Mouse (Mus musculus) thymus, postnatal 36 days (tissue): ENCODE measurements around the gene Rai2.
"Not testable (repeated sequence)": the region's sequence is repeated elsewhere in the genome, so short reads cannot be mapped to it uniquely, and the experiment has no call there.

Source experiments
- DNase-seq, 2 experiments: peaks; one replicate each; pipeline ENCODE4 v3.0.0; 2022; ENCODE audit warnings: mixed read lengths in 2 of 2

The Rai2 gene

DNA sequence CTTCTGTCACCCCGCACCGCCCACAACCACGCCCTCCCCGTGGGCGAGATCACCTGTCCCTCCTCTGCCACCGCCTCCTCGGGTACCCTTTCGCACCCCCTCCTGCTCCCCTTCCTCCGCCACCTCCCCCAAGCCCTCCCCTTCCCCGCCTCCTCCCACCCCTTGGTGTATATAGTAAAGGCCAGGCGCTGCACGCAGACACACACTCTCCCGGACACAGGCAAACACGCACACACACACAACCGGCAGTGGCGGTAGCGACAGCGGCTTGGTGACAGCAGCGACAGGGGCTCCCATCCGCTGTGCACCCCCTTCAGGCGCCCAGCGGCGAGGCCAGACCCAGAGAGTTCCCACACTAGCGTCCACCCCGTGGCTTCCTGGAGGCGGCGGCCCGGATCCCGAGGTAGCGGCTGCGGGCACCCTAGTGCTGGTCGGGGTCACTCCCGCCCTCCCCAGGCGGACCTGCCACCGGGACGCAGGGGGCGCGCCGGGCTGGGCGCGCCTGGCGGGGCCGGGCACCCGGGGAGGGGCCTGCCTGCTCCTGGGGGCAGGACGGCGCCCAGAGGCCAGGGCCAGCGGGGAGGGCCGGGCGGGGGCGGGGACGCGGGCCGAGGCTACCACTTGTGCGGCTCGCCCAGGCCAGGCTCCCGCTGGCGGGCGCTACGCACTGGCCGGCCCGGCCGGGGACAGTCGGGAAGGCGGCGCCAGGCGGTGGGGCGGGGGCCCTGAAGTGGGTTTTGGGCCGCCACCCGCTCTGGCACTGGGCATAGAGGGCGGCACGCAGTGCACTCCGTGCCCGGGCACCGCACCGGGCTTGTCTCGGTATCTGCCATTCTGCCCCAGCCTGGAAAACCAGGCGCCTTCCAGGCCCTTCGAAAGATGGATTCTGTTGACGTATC, at the start of gene Rai2:
TSS of gene Rai2 (plus strand) at position 205 of the 899 bp plus-strand sequence.
- DNase-seq: peak in 1 of 2 experiments; percentile 11

DNA sequence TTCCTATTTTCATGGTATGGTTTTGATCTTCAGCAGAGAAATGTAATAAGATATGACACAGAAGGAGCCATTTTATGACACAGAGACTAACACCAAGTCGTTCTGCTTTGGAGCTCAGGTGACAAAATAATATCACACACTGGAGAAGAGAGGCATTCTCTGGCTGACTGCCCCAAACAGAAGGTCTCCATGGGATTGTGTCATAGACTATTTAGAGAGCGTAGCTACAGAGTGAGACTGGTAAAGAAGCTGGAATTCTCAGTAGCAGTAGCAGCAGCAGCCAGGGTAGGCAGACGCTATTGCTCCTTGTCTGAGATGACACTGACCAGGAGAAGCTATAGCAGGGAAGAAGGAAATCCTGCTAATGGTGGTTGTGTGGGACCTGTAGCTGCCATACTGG, 27.5 kb upstream of the Rai2 start:
- DNase-seq: no peak

GRCm38 (mm10) chrX:161716503-161716864, 385 bp upstream of the Rai2 start:
- no peak for DNase-seq

GRCm38 (mm10) chrX:161717764-161718382, 1.0 kb downstream of the Rai2 start:
- no peak for DNase-seq

- DNase-seq: no peak
These were observed 1.7 kb downstream of the Rai2 start for GRCm38 (mm10) chrX:161718548-161718947.

- no peak for DNase-seq
These were observed 4.2 kb downstream of the Rai2 start for GRCm38 (mm10) chrX:161721082-161721481.

GRCm38 (mm10) chrX:161723391-161723808, 6.5 kb downstream of the Rai2 start:
- DNase-seq: no peak

DNA sequence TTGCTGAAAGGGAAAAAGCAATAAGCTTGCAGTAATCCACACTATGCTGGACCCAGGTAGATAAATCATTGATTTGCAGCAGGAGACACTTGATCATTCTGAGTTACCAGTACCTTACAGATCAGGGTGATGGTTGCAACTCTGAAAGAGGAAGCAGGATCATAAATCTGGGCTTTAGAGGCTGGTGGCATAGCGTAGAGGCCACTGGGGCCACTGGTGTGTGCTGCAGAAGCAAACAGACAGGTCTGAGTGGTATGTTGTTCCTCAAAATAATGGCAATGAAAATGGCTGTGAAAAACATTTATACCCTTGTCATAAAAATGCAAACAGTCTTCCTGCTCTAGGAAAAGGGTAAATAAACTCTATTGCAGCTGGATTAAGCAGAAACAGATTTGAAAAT, 9.4 kb downstream of the Rai2 start:
- DNase-seq: no peak

- DNase-seq: no peak
These were observed 11.6 kb downstream of the Rai2 start for GRCm38 (mm10) chrX:161728507-161728906.

GRCm38 (mm10) chrX:161730026-161730425, 13.2 kb downstream of the Rai2 start:
- DNase-seq: no peak

DNA sequence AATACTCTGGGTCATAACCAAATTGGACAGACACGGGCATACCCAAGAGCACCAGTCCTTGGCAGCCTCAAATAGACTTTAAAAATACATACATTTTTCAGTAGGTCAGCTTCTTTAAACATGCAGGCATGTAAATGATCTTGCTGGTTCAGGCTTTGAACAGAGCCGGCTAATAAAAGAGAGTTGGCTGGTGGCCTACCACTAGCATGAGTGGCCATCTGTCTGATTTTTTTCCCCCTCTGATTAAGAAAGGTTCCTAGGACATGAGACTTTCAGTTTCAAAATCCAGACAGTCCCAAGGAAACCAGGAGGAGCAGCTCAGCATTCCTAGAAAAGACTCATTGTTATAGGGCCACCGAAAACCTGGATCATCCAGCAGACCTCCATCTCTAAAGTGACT, 15.0 kb downstream of the Rai2 start:
- no peak for DNase-seq

DNA sequence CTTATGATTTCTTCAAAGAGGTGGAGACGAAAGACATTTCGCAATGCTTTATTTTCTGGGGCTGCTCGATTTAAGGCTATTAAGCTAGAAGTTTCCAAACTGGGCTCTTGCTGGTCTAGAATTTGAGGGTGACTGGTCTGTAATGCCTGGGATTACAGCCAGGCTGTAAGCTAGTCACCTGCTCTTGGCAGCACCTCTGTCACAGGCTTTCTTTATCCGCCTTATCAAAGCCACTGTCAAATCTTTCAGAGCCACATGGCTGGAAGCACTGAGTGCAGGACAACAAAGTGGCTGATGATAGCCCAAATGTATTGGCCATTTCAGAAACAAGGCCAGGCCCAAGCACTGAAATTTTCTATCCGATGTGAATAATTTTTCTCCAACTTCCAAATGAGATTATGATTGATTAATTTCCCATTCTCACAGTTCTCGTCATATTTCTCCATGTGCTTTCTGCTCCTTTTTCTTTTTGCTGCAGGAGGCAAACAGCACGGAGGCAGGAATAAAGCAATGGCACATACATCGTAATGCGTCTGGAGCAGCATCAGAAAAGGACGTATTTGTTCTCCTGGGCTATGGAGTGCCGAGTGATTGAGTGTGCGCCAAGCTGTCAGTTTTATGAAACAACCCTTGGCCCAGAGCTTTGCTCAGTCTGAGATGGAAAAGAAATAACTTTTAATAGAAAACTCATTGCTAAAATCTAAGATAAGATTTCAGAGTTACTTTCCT, 16.9 kb downstream of the Rai2 start:
- DNase-seq: no peak

DNA sequence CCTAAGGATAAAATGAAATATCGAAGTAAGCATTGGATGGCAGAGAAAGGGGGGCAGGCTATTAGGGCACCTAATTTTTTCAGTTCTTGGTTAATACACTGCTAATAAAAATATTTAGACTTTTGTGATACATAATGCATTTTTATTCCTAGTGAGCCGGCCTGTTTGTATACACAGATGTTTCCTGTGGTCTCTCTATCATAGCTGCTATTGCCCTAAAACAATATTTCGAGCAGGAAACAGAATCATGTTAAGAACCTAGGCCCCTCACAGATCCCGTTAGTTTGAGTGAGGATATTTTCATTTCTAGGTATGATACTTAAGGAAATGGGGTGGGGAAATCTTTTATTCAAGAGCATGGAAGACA, 17.4 kb downstream of the Rai2 start:
- no peak for DNase-seq

DNA sequence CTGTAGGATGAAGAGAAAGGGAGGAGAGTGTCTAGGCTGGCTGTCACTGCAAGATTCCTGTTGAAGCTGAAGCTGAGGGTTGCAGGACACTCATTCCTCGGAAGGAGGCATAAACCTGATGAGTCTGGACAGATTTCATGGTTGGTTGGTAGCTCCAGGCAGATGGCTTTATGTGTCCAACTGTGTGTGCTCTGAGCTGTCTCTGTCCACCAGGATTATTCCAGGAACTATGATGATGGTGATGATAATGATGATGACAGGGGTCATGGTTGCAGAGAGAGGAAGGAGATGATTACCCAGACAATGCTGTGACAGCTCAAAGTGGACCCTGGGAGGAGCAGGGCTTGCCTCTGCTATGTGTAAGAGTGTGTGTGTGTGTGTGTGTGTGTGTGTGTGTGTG, 22.5 kb downstream of the Rai2 start:
- DNase-seq: no peak

- DNase-seq: no peak
These were observed 26.2 kb downstream of the Rai2 start for GRCm38 (mm10) chrX:161743080-161743479.

DNA sequence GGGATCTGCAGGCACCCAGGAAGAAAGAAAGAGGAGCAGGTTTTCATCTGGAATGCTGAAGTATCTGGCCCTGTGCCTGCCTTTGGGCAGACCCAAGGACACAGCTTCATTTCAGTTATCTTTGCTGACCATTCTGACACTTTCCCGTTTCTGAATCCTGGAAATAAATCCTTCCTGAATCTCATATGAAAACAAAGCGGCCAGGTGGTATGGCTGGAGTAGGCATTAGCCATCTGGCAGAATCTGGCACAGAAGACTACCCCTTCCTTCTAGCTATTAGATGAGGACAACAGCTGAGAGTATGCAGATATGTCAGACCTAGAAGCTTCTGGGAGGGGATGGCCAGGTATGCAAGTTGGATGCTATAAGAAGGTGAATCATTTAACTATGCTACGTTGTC, 28.4 kb downstream of the Rai2 start:
- DNase-seq: no peak

DNA sequence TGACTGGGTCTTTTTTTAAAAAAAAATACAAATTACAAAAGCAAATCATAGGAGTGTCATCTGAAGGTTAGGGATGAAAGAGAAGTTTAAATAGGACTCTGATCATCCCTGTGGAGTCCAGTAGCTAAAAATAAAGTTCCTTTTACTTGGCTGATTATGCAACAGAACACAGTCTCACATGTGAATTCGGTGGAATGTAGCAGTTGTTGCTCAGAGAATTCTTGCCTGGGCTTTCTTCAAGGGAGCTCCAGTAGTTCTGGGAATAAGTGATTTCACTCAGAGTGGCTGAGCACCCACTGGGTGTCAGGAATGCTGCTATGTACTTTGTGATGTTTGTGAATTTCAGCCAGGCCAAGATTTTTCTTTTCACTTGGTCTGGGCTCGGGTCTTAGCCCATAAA, 30.5 kb downstream of the Rai2 start:
- DNase-seq: no peak

- no peak for DNase-seq
These were observed 36.6 kb downstream of the Rai2 start for GRCm38 (mm10) chrX:161753514-161753913.

DNA sequence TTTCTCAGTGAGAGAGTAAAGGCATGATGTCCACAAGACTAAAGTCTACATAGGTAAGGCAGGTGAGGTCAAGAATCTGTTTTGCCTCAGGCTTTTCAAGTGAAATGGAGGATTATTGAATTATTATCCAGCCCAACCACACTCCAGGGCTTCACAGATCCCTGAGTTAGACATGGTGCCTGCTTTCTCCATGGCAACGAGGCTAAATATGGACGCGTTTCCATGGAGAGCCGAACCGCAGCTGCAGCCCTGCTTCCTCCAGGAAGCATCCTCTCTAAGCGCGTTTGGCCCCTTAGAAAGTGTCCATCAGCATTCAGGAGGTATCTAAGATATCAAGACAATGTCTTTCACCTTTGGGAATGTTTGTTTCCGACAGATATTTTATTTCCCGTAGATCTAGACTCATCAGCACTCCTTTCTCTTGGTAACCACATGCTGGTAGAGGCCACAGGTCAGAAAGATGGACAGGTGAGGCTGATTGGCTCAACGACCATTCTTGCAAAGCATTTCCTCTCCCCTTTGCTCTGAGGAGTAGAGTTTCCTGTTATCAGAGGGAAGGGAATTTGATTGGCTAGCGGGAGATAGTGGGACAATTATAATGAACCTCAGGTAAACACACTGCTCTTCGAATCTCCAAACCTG, 59.6 kb downstream of the Rai2 start:
- DNase-seq: no peak

GRCm38 (mm10) chrX:161780321-161781034, 63.6 kb downstream of the Rai2 start:
- no peak for DNase-seq

DNA sequence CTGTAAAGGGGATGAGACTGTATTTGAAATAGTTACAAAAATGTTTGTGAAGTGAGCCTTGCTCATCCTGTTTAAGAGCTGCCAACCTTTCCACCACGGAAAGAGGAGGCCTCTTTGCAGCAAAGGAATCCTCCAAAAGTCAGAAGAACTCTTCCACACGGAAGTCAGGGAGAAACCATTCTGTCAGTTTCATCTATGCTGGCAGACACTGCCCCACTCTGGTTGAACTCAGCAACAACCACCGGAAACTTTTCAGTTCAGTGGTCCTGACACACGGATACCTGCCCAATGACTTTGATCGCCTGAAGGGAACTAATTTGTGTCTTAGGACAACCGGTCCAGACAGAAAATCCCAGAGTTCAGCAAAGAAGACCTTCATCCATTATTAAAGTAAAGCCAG, 73.3 kb downstream of the Rai2 start:
- DNase-seq: no peak

GRCm38 (mm10) chrX:161826186-161826585, 109.3 kb downstream of the Rai2 start:
- DNase-seq: not testable (repeated sequence)
